Mouse (Mus musculus): Measurements from ENCODE around the gene Rps6kb2.

DNA sequence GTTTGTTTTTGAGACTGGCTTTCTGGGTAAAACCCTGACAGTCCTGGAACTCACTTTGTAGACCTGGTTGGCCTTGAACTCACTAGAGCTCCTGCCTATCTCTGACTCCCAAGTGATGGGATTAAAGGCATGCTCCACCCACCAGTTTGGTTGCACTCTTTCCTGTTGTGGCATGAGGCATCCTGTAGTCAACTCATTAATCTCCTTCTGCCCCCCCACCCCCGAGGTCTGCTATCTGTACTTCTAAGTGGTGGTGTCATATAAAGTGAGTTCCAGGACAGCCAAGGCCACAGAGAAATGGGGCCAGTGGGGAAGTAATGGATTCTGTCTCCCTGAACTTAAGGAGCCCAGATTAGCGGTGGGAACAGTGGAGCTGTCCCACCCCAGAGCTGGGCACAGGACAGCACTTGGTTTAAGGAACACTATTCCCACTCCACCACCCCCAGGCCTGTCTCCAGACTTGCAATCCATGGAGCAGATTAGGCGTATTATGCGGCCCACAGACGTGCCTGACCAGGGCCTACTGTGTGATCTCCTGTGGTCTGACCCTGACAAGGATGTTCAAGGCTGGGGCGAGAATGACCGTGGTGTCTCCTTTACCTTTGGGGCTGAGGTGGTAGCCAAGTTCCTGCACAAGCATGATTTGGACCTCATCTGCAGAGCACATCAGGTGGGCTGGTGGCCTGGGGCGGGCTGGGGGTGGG, 31.0 kb upstream of the Rps6kb2 start:
- TF ChIP-seq POLR2A (IDR thresholded peaks at IDR 0.05; ENCODE audit: control insufficient read depth, low read depth, low read length): no peak
- TF ChIP-seq CTCF (IDR thresholded peaks at IDR 0.05; ENCODE audit: control insufficient read depth, insufficient read depth, insufficient replicate concordance, low read depth, low read length): no peak
